Mouse (Mus musculus) gastrocnemius, postnatal 36 days (tissue): Measurements from ENCODE around the gene Ap3b2. TPM values are rescaled to one million over a fixed set of nuclear protein-coding genes. Genes with fewer than 3 reads are reported as not detected.
"Not testable (repeated sequence)": the region's sequence is repeated elsewhere in the genome, so short reads cannot be mapped to it uniquely, and the experiment has no call there.

Source experiments
- DNase-seq, 2 experiments: peaks; one replicate each; pipeline ENCODE4 v3.0.0; 2022
- intact Hi-C: fragments of 180-260 bp; cut with DNase I; formaldehyde crosslinking; loops from one replicate; pipeline ENCODE4 v1.15.1; 2025
- total RNA-seq, 2 experiments: library from RNA; stranded (reverse); gene quantifications; 2 replicates each; pipeline ENCODE4 v1.2.3; 2021

The Ap3b2 gene
- total RNA-seq, 2 experiments from 2014 or later = 0.59 to 0.62 TPM

DNA sequence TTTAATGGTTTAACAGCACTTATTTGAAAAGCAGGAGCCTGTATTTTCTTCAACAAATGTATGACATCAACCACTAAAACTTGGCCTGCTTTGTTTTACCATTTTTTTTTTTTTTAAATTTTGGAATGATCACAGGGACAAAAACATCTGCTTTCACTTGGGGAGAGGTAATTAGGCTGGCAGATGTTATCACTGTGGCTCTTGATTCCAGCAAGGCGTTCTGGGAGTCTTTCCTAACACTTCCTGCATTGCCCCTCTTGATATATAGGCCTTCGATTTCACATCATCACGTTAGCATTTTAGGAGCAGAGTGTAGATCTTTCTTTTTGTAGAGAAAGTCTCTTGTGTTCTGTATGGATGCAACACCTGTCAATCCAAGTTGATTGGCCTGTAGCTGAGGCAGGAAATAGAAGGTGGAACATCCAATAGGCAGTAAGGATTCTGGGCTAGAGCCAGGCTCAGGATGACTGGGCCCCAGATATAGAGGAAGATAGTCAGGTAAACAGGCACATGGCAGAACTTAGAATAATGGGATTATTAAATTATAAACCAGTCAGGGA lies 14.1 kb downstream of the Ap3b2 start:
- no peak for DNase-seq
- intact Hi-C loops = no loop called here

DNA sequence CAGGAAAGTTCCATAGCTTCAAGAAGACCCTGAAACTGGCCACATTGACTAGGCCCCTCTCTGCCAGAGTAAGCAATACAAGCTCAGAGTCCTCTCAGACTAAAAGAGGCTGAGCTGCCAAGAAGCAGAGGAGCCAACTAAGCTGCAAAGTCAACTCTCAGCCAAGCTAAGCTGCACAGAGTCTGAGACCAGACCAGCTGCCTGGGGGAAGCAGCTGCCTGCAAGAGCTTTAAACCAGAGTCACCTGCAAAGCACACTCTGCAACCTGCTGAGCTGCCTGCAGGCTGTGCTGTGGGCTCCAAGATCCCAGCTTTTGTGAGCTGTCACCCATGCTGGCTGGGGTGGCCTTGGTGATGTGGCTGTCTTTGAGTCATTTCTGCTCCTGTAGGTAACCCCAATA lies 15.5 kb downstream of the Ap3b2 start:
- DNase-seq, intact Hi-C loops: not testable (repeated sequence)

DNA sequence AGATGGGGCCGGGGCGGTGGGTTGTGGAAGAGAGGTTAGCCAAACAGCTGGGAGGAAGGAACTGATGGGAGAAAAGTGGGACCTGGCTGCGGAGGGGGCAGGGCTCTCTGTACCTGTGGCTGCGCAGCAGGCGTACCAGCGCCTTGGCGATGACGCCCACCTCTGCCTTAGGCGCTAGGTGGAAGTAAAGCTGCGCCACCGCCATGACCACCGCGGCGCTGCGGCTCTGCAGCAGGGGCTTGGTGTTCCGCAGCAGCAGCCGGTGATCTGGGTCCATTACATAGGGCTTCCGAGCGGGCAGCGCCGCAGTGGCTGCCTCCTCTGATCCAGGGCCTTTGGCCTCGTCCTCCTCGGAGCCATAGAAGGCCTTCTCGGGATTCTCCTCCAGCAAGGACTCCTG lies 16.9 kb downstream of the Ap3b2 start:
- DNase-seq = no peak
- intact Hi-C loops = no loop called here

DNA sequence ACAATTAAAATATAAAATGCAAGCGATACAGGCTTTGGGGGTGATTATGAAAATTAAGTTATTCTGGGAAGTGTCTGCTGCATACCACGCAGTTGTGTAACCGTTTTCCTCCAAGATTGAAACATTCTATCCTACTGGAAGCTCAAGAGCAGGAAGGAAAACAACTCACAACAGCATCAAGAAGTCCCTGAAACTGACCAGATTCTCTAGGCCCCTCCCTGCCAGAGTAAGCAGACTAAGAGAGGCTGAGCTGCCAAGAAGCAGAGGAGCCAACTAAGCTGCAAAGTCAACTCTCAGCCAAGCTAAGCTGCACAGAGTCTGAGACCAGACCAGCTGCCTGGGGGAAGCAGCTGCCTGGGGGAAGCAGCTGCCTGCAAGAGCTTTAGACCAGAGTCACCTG lies 18.5 kb downstream of the Ap3b2 start:
- intact Hi-C loops = no loop called here
- no peak for DNase-seq

DNA sequence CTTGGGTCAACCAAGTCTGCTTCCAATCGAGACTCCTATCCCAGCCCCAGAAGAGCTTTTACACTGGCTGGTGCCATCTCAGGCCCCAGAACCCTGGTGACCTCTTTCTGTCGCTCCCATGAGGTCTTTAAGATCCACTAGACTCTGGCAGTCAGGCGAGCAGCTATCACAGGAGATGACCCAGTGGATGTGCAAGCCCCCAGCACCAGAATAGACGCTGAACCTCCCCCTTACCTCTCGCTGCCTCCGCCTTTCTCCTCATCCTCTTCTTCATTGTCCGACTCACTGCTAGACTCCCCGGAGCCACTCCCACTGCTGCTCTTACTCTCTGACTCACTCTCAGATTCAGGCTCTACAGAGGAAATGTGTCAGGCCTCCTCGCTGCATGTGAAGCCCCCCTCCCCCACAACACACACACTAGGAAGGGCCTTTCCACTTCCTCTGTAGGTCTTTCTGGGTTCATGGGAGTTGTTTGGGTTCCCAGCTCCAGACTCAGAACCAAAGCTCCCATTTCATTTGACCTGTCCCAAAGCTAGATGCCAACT lies 28.7 kb downstream of the Ap3b2 start:
- peak in 1 of 2 experiments; percentile 3 for DNase-seq

DNA sequence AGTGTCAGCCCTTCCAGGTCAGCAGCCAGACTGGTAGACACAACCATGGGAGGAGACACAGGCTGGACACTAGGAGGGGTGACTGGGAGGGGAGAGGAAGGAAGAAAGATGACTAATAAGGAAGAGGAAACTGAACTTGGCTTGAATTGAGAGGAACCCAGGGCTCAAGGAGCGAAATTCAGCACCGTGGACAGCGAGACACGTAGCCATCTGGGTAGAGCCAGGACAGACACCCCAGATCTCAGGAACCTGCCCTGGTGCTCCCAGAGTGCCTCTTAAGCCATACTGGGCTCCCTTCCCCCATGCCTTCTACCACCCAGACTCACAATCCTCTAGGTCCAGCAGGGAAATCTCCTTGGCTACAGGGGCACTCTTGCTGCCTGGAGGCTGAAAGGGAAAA lies 29.6 kb downstream of the Ap3b2 start:
- peak in 1 of 2 experiments; percentile 9 for DNase-seq
- intact Hi-C loops = loop anchor here (5.0 kb wide), 1 partner anchor 33 kb away; the partner anchor contains the start of gene BC048679

More for the DNA sequence above, 28.7 kb downstream of the Ap3b2 start:
- intact Hi-C loops = loop anchor here (5.0 kb wide), 1 partner anchor 32 kb away; the partner anchor contains the start of gene BC048679

DNA sequence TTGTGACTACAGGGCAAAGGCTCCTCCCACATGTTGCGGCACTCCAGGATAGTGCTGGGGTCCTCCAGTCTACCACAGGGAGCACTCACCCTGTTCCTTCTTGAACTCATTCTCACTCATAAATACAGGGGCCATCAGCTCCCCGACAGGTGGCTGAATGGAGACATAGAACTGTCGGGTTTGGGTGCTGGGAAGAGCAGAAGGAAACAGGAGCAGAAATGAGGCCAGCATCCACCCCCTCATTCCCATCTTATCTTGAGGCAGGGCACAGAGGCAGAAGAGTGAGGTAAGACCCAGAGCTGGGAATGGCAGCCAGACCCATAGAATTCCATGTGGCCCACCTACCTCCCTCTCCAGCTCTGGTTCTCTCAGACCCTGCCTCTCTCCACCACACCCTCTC lies 30.9 kb downstream of the Ap3b2 start:
- peak in 1 of 2 experiments; percentile 4 for DNase-seq
- intact Hi-C loops = loop anchor here (5.0 kb wide), 1 partner anchor 34 kb away; the partner anchor contains the start of gene BC048679

DNA sequence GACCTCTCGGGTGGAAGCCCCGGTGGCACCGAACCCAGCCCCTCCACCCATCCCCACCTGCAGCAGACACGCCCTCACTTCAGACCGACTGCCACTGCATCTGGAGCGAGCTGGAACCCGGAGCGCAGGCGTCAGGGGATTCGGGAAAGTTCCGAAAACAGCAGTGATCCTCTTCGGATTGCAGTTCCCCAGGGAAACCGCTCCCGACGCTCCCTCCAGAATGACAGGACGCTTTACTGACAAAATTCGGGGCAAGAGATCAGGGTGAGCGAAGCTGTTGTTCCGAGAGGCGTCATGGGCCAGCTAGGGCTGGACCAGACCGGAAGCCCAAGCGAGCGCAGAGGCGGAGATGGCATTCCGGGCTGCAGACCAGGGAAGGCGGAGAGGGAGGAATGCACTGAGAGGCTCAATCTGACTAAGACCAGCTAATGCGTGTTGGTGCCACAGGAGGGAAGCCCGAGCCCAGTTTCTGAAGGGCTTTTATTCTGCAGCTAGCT lies 38.5 kb downstream of the Ap3b2 start, which contains the start of gene Cpeb1:
Cpeb1 (minus strand) TSS at position 311 of the 497 bp plus-strand sequence.
- DNase-seq = peak; percentile 62 to 65
- intact Hi-C loops = loop anchor here (5.0 to 10.0 kb wide), 2 partner anchors 62 to 110 kb away; partner anchors contain the start of gene Fsd2

DNA sequence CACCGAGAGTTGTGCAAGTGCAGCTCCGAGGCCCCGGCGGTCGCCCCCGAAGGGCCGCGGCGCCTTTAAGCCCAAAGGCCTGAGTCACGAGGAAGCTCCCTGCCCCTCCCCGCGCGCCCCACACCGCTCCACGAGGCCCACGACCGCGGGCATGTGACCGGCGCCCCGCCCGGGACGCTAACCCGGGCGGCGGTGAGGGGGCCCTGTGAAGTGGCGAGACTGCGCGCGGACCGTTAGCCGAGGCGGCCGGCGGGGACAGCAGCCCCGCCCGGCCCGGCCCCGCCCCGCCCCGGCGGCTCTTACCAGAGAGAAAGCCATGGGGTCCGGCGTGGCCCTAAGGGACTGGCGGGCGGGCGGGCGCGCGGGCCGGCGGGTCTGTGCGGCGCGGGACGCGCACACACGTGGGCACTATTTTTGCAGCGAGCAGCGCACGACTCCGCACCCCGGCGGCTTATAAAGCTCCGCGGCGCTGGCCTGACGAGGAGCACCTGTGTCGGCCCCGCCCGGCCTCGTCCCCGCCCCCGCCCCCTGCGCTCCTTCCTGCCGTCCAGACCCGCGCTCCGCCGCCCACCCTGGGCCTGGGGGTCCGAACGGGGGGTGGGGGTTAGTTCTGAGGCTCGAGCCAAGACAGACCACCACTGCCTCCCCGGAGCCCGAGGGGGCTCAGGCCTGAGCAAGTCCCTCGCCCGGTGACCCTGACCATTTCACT lies 39.2 kb downstream of the Ap3b2 start:
- intact Hi-C loops = loop anchor here (5.0 to 10.0 kb wide), 3 partner anchors 63 to 110 kb away; partner anchors contain the start of gene Fsd2
- DNase-seq = peak; percentile 59 to 64

DNA sequence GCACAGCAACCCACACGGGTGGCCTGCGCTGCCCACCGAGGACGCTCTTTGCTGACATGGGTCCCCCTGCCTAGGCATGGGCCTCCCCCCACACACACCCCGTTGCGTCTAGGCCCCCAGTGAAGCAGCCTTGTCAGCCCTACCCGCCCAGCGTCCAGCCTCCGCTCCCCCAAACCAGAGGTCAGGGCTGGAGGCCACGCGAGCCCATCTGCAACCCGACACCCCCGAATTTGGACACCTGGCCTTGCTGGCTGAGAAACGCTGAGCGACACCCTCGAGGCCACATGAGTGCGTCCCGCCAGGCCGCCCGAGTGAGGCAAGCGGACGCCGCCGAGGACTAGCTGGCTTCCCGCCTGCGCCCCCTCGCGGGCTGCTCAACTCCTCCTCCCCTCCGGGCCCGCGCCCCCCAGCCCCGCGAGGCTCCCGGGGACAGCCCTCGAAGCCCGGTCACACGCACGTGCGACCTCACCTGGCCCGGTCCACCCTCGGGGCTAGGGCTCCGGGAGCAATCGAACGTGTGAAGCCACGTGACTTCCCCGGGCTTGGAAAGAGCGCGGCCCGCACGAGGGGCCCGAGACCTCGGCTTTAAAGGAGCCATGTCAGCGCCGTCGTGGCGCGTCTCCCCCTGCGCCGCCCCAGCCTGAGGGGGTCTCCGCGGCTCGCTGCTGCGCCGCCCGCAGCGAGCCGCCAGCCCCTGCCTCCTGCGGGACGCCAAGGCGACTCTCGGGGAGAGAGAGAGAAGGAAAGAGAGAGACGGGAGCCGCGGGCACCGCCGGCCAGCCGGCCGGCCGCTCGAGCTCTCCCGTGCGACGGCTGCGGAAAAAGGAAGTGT lies 40.1 kb downstream of the Ap3b2 start:
- peak; percentile 36 to 66 for DNase-seq
- intact Hi-C loops = loop anchor here (5.0 to 10.0 kb wide), 2 partner anchors 96 to 111 kb away; partner anchors contain the start of gene Fsd2

DNA sequence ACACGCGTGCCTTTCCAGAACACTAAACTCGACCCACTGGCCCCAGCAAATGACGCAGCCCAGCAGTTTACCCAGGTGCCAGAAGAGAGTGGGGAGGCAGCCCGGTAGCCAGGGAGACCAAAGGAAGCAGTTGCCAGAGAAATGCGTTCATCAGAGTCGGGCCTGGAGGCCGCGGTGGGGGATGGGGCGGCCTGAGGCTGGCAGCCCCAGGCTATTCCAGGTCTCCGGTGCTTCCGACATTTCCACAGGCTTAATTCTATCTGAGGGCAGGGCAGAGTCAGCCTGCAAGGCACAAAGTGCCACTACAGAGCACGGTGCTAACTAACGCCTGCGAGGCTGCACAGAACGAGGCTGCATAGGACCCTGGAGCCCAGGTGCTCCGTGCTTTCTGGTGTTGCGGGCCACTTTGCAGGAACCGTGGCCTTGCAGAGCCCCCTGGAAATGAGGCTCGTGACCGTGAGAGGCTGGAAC lies 40.7 kb downstream of the Ap3b2 start:
- peak; percentile 28 to 39 for DNase-seq
- intact Hi-C loops = loop anchor here (5.0 to 10.0 kb wide), 2 partner anchors 96 to 112 kb away; partner anchors contain the start of gene Fsd2

Other genes starting within 250 kb of the Ap3b2 start
- gene Rps17, start 148.7 kb downstream of the Ap3b2 start, total RNA-seq = 100 to 1,000 TPM; 615 to 766 TPM
- gene Cpeb1, start 38.5 kb downstream of the Ap3b2 start, total RNA-seq = 10 to 100 TPM; 22.0 to 28.9 TPM
- 1 to 10 TPM; 2.3 to 3.5 TPM for gene BC048679, start 4.4 kb upstream of the Ap3b2 start, total RNA-seq
- 100 to 1,000 TPM; 283 to 325 TPM for gene Fsd2, start 73.0 kb upstream of the Ap3b2 start, total RNA-seq
- gene Whamm, start 77.3 kb upstream of the Ap3b2 start, total RNA-seq = 1 to 10 TPM; 7.1 to 7.7 TPM
- gene Homer2, start 213.6 kb upstream of the Ap3b2 start, total RNA-seq = 10 to 100 TPM; 42.9 to 66.0 TPM